Mouse (Mus musculus): ENCODE data around the gene Tmem167.

The Tmem167 gene

DNA sequence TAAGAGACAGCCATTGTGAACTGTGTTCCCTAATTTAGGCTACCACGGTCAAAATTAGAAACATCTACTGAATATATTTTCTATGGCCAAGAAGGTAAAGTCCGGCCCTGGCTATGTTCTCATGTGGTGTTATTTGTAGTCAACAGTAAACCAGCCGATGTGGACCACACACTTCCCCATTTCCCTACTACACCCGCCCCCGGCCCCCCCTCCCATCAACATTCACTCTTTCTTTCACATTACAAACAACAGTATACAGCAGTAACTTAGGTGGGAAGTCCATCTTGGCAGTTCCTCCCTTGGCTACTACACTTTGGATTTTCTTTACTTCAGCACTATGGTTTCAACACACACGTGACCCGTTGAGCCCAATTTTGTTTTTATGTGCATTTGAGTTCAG is 94.6 kb downstream of the Tmem167 start:
- no peak for DNase-seq (ENCODE audit: low read depth, low spot score)

- DNase-seq (ENCODE audit: low read depth, low spot score): no peak
Observed at GRCm38 (mm10) chr13:90186694-90187093, 97.8 kb downstream of the Tmem167 start.

DNA sequence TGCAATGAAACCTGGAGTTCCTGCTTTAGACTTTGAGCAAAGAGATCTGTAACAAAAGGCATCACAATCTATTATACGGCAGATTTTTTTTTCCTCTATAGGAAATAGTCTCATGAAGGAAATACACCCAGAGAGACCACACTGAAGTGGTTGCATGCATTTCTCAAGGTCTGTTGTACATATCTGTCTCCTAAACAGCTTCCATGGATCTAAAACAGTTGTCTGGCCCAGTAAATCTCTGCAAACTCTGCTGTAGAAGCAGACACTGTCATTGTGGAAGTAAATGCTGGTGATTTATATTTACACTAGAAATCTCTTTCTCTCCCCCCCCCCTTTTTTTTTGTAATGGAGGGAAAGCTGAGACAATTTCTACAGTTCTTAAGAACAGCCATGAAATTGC is 99.1 kb downstream of the Tmem167 start:
- DNase-seq (ENCODE audit: low read depth, low spot score): no peak

GRCm38 (mm10) chr13:90191794-90192193 is 102.9 kb downstream of the Tmem167 start:
- no peak for DNase-seq (ENCODE audit: low read depth, low spot score)
